Mouse (Mus musculus) brain, embryonic 14.5 days (tissue): Measurements from ENCODE around the gene Dpm3.

Experiments
- CTCF ChIP-seq: fragments of 200-500 bp; IDR thresholded peaks from 2 replicates; pipeline ENCODE4 v1.5.1; 2012; ENCODE audit warnings: inconsistent platforms, mild to moderate bottlenecking, moderate library complexity, borderline replicate concordance; ENCODE audit not compliant: insufficient read depth, insufficient read length; ENCODE audit errors: extremely low read depth
- POLR2A ChIP-seq: fragments of 200-500 bp; IDR thresholded peaks from 2 replicates; pipeline ENCODE4 v1.6.1; 2012; ENCODE audit warnings: mild to moderate bottlenecking, inconsistent platforms, borderline replicate concordance; ENCODE audit not compliant: poor library complexity, insufficient read depth, insufficient read length, severe bottlenecking; ENCODE audit errors: extremely low read depth

- TF ChIP-seq CTCF (peak; percentile 56; the same call in 1 of the 2 replicates), POLR2A (no peak)
Measured at GRCm38 (mm10) chr3:89243609-89244008, 15.5 kb upstream of the Dpm3 start.
